Mouse (Mus musculus) lung, postnatal 36 days (tissue): ENCODE results near the gene AC153137.1.
A peak's percentile ranks its signal among the peaks of the same experiment; 100 is the strongest.
"Not testable (repeated sequence)": the region's sequence is repeated elsewhere in the genome, so short reads cannot be mapped to it uniquely, and the experiment has no call there.

ENCODE experiments used
- DNase-seq: peaks from one replicate; pipeline ENCODE4 v3.0.0; 2022; ENCODE audit warnings: mixed read lengths

AC153137.1 gene

DNA sequence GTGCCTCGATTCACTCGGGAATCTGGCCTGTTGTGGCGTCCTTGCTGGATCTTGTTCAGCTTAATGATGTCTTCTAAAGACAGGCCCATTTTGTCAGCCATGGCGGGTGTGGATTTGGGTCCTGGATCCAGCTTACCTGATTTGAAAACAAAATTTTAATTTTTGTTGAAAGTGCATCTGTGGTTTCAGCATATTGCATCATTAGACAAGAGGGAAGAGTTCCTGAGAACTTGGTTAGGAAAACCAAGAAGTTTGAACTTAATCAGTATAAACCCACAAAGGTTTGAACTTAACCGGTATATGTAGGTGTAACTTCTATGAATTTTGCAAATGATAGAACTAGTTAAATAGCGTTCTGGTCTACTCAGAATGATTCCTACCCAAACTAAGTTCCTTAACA lies at the start of gene AC153137.1:
Gene AC153137.1, minus strand, starts transcription at position 101 of the 400 bp plus-strand sequence.
- not testable (repeated sequence) for DNase-seq

DNA sequence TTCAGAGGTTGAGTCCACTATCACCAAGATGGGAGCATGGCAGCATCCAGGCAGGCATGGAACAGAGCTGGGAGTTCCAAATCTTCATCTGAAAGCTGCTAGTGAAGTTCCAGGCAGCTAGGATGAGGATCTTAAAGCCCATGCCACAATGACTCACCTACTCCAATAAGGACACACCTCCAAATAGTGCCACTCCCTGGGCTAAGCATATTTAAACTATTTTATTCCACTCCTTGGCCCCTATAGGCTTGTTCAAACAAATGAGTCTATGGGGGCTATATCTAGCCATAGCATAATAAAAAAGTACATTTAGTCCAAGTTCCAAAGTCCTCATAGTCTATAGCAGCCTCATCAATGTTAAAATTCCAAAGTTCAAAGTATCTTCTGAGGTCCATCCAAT lies 45.4 kb upstream of the AC153137.1 start:
- no peak for DNase-seq

- DNase-seq: peak; percentile 45
These were observed 41.5 kb upstream of the AC153137.1 start for GRCm38 (mm10) chr1:31019283-31019682.

DNA sequence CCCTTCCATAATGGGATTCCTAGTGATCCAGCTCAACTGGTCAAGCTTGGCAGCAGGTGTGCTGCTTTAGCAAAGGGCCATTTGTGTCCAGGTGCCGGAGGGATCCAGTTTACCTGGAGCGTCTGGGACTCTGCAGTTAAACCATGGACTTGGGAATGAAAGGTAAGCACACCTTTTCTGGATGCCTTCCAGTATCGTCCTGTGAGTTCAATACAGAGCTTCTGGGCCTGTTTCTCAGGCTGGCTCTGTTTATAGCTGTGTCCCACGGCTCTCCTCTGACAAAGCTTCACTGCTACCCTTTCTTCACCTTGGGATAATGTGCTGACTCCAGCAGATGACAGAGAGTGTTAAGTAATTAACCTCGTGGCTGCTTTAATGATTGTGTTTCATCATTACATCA lies 39.6 kb upstream of the AC153137.1 start:
- no peak for DNase-seq

GRCm38 (mm10) chr1:31016068-31016467 lies 38.3 kb upstream of the AC153137.1 start:
- no peak for DNase-seq

DNA sequence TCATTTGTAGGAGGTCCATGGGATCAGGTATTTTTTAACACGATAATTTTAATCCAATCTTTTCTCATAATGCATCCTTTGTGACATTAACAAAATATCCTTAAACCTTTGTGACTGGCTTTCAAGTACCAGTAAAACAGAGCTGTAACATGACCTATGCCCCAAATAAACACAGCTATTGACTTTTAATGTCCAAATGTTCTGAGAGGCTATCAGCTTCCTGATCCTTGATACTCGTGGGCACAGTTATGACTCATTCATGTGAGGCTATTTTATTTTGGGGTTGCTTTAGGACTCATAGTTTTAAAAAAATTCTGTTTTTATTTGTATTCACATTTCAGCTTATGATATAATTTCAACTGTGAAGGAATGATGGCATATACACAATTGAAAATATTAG lies 37.5 kb upstream of the AC153137.1 start:
- DNase-seq: peak; percentile 13

- DNase-seq: not testable (repeated sequence)
These were observed 529 bp downstream of the AC153137.1 start for GRCm38 (mm10) chr1:30977239-30977638.

DNA sequence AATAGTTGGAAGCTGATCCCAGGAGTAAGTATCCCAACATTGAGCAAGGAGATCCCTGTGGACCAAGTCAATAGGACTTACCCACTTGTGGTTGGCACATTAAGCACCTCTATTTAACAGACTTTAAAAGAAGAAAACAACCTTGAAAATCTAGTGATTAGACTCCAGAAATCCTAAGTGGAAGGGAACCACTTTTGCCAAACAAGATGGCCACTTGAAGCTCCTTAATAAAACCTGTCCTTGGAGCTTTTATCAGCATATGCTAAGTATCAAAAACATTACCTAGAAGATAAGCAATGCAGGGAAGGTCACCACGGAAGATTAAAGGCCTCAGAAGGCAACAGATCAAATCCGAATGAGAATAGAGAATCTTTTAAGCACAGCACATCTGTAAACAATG lies 26.0 kb downstream of the AC153137.1 start:
- DNase-seq: no peak

DNA sequence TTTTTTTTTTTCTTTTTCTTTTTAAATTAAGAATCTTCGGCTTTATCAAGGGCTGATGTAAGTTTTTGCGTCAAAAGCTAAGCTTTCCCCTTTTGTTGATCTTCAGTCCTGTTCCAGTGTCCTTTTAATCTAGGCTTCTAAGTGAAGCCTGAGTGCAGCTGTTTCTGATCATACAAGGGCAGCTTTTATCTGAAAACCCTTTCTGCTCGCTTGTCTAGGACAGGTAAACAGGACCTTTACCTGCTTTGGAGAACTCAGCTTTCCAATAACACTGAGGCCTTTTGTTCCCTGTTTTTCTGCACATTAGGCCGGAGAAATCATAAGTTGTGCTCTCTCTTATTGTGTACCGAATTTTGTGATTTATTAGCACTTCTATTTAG lies 27.3 kb downstream of the AC153137.1 start:
- no peak for DNase-seq

- DNase-seq: peak; percentile 97
These were observed 27.9 kb downstream of the AC153137.1 start for GRCm38 (mm10) chr1:30949710-30950455.

DNA sequence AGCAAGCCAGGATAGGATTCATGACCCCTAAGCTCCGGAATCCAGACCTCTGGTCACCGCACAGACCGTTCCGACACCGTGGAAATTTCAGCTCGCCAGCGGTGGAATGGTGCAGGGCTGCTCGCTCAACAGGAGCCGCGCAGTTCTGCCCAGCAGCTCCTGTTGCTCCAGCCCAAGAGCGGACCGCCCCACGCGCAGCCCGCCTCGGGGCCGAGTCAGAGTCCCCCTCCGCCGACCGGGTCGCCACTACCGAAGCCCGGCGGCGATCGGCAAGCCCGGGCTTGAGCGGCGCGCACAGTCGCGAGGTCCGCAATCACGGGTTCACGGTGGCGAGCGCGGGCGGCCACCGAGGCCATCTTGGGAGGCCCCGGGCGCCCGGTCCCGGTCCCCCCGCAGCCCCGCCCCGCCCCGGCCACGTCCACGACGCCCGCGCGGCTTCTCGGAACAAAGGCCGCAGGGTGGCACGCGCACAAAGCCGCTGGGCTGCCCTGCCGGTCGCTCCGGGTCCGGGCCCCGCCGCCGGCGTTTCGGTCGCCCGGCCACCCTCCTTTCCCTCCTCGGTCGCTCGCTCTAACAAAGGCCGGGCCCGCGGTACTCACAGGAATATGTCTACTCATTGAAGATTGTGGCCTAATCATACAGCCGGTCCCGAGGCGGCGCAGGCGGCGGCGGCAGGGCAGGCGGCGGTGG lies 28.7 kb downstream of the AC153137.1 start:
- DNase-seq: peak; percentile 52

GRCm38 (mm10) chr1:30948361-30948949 lies 29.3 kb downstream of the AC153137.1 start:
- peak; percentile 51 for DNase-seq

- DNase-seq: peak; percentile 68
These were observed 32.6 kb downstream of the AC153137.1 start for GRCm38 (mm10) chr1:30945136-30945535.

GRCm38 (mm10) chr1:30940571-30940970 lies 37.2 kb downstream of the AC153137.1 start:
- no peak for DNase-seq

DNA sequence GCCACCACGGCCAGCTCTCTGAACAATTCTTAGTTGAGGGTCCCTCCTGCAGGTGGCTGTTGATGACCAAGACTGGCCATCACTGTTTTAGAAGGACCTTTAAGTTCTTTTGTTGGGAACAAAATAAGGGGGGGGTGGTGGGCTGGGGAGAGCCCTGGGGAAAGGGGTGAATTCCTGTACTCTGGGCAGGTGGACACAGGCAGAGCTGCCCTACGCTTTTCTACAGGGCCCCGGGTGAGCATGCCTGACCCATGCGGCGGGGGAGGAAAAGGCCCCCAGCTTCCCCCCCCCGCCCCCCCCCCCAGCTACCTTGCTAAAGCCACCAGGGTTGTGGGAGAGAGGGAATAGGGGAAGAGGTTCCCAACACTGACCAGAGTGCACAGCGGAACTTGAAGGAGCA lies 39.4 kb downstream of the AC153137.1 start:
- DNase-seq: no peak

DNA sequence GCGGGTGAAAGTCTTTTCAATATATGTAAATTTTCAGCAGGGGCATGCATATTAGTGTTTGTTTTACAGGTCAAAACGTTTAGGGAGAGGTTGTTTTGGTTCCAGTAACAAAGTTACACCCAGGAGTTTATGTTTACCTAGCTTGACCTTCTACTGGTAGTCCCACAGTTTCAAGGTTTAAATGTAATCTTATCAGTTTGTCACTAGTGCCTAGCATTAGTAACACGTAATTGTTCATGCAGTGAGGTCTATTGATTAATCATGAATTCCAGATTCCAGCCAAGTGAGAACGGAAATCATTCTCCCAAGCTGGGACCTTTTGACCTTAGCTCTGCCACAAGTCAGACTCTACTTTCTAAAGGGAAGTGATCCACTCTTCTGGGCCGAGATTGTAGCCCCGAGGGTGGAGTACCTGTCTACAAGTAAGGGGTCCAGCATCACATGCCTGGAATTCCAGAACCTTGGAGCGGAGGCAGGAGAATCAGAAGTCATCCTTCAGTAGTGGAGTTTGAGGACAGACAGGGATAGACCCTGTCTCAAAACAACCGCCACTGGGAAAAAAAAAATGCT lies 40.3 kb downstream of the AC153137.1 start:
- no peak for DNase-seq

DNA sequence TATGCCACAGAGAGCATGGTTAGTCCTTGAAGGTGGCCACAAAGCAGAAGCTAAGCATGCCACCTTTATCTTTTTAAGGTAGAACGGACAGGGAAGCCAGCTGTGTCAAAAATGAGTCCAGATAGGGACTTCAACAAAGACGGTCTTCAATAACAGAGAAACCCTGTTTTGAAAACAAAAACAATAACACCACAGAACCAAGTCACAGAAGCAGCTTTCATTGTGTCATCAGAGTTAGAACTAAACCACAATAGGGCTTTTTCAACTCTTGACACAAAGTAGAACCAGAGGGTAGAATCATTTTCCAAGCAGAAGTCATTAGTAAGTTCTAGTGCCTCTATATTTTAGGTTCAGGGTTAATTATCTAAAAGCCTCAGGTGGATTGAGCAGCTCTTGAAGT lies 41.3 kb downstream of the AC153137.1 start:
- DNase-seq: no peak

- peak; percentile 39 for DNase-seq
These were observed 46.9 kb downstream of the AC153137.1 start for GRCm38 (mm10) chr1:30930823-30931222.

DNA sequence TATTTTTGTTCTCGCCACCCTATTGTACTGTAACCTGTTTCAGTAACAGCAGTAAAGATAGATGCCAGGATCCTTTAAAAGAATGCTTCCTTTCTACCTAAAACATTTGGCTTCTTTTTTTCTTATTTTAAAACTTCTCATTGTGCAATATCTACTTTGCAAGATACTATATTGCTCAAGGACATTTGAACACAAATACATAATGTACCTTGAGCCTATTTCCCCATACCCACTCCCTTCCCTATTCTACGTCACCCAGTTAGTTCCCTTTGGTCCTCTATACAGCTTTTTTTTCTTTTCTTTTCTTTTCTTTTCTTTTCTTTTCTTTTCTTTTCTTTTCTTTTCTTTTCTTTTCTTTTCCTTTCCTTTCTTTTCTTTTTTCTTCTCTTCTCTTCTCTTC lies 47.6 kb downstream of the AC153137.1 start:
- DNase-seq: no peak
